Mouse (Mus musculus) hindbrain, embryonic 11.5 days (tissue): ENCODE data around the gene Pex1. TPM values are rescaled to one million over a fixed set of nuclear protein-coding genes. Genes with fewer than 3 reads are reported as not detected.
"Not testable (repeated sequence)": the region's sequence is repeated elsewhere in the genome, so short reads cannot be mapped to it uniquely, and the experiment has no call there.

Experiments used
- ATAC-seq: fragments of 200-750 bp; cut with Nextera tagmentation; 2 replicates; pipeline ENCODE4 v1.8.0; 2017; ENCODE audit warnings: mild to moderate bottlenecking, moderate TSS enrichment, moderate library complexity; ENCODE audit not compliant: low FRiP score
- DNase-seq: peaks from one replicate; pipeline ENCODE4 v3.0.0-alpha.2; 2015; ENCODE audit warnings: low spot score
- H3K27ac ChIP-seq: fragments of 300-500 bp; sonication (generic); 2 replicates; pipeline ENCODE4 v1.5.1; 2014; ENCODE audit warnings: mild to moderate bottlenecking, low read depth, low read length
- H3K27me3 ChIP-seq: fragments of 300-500 bp; sonication (generic); 2 replicates; pipeline ENCODE4 v1.6.1; 2014; ENCODE audit warnings: mild to moderate bottlenecking, low read length, moderate library complexity, mixed read lengths; ENCODE audit not compliant: control insufficient read depth, insufficient read depth
- H3K36me3 ChIP-seq: fragments of 300-500 bp; sonication (generic); 2 replicates; pipeline ENCODE4 v1.6.1; 2014; ENCODE audit warnings: mild to moderate bottlenecking, low read length, moderate library complexity, mixed read lengths; ENCODE audit not compliant: control insufficient read depth, insufficient read depth
- H3K4me1 ChIP-seq: fragments of 300-500 bp; sonication (generic); replicated peaks from 2 replicates; pipeline ENCODE4 v1.6.1; 2014; ENCODE audit warnings: low read length, mixed read lengths; ENCODE audit not compliant: control insufficient read depth, insufficient read depth
- H3K4me2 ChIP-seq: fragments of 300-500 bp; sonication (generic); replicated peaks from 2 replicates; pipeline ENCODE4 v1.6.1; 2014; ENCODE audit warnings: mild to moderate bottlenecking, low read depth, low read length
- H3K4me3 ChIP-seq: fragments of 300-500 bp; sonication (generic); 2 replicates; pipeline ENCODE4 v1.5.1; 2014; ENCODE audit warnings: low read depth, low read length
- H3K9ac ChIP-seq: fragments of 300-500 bp; sonication (generic); 2 replicates; pipeline ENCODE4 v1.6.1; 2014; ENCODE audit warnings: low read depth, low read length
- H3K9me3 ChIP-seq: fragments of 300-500 bp; sonication (generic); 2 replicates; pipeline ENCODE4 v1.6.1; 2016; ENCODE audit warnings: low read length; ENCODE audit not compliant: control insufficient read depth
- WGBS: fragments of 180-500 bp; shearing (Covaris S2); extraction: QIAGEN DNeasy Blood & Tissue Kit; methylation state at CpG from one replicate; pipeline ENCODE4 v1.1.7; 2014; 5-methylcytosine and 5-hydroxymethylcytosine counted together
- polyA plus RNA-seq: library from polyadenylated mRNA; unstranded; fragments of >200 nt; fragmentation: Nextera tagmentation; extraction: Ambion mirVana; gene quantifications from 2 replicates; pipeline ENCODE4 v1.2.1, GENCODE M21; 2014

The Pex1 gene
- polyA plus RNA-seq, 1 experiment from 2014 or later: 18.5 TPM

DNA sequence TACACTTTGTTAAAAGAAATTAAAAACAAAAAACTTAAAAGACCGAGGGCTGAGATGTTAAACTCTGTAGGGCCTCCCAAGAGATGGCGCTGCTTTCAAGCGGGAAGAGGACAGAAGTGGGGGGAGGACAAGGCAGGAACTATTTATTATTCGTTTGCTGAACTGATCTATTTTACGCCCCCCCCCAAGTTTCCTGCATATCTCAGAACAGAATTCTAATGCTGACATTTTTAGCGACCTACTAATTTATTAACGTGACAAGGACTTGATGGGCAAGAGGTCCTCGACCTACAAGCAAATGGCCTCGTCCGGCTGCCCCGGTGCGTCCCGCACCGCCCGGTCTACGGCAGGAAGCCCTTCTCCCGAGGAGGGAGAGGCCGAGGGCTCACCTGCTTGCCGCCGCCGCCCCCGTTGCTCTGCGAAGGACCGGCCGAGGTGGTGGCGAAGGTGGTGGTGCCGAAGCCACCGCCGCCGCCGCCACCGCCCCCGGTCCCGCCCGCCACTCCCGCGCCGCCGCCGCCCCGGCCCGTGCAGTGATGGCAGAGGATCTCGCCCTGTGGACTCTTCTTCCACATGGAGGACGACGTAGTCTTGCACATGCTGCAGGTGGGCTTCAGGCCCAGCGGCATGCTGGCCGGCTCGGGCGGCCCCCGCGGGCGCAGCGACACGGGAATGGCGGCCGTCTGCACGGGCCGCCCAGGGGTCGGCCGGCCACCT is 51.3 kb downstream of the Pex1 start:
- no peaks in the 10 kb centered on the region for H3K9me3 ChIP-seq
- H3K4me1 ChIP-seq: no peaks in the 10 kb centered on the region
- H3K27me3 ChIP-seq: no peaks in the 10 kb centered on the region
- H3K9ac ChIP-seq: peak overlapping the region; percentile 93
- peak overlapping the region; percentile 88 for H3K27ac ChIP-seq
- peak overlapping the region; percentile 56 for H3K4me2 ChIP-seq
- no peaks in the 10 kb centered on the region for H3K36me3 ChIP-seq
- ATAC-seq (peak; percentile 58), DNase-seq (peak; percentile 64)
- under 1% methylated on average over 44 of the region's 60 CpGs for WGBS
- H3K4me3 ChIP-seq: peak overlapping the region; percentile 95

DNA sequence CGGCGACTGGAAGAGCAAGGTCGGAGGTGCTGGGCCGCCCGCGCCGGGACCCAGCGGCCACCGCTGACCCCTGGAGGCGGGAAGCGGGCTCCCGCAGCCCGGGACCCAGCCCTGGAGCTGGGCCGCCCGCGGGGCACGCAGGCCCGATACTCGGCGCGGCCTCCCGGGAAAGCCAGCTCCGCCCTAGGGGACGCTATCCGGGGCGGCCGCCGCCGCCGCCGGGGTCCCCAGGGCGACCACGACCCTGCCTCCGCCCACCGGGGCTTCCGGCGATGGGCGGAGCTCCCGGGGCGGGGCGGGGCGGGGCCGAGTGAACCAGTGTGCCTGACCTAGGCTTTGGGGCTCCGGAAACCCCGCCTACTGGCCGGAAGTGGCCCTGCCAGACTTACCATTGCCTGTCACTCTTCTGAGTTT is 51.8 kb downstream of the Pex1 start:
- Histone ChIP-seq H3K36me3 (no peaks in the 10 kb centered on the region), H3K4me2 (peak overlapping the region; percentile 56), H3K9ac (peak overlapping the region; percentile 93), H3K4me3 (peak overlapping the region; percentile 95), H3K9me3 (no peaks in the 10 kb centered on the region), H3K27ac (peak overlapping the region; percentile 88), H3K27me3 (no peaks in the 10 kb centered on the region), H3K4me1 (no peaks in the 10 kb centered on the region)
- 2% methylated on average over 20 of the region's 46 CpGs for WGBS
- ATAC-seq: peak; percentile 98
- peak; percentile 93 for DNase-seq

DNA sequence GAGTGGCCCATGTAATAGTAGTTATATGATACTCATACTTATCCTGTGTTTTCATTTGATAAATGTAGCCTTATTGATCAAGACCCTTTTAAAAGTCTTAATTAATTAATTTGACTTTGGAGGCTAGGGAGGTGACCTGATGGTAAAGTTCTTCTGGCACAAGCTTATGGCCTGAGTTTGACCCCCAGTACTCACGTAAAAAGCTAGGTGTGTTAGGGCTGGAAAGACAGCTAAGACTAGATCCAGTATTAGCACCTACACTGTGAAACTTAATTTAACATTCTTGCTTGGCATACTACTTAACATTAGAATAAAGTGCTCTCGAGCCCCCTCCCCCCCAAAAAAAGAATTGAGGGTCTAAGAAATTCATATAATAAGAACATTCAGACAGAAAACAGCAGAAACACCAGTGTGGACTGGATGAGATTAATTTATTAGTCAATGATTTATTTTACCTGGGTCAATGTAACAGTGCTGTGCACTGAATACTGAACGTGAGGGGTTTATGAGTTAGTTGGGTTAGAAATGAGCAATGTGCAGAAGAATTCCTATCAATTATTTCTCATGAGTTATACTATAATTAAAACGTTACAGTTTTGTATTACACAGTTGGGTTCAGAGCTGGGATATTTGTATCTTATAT is 52.5 kb downstream of the Pex1 start:
- Histone ChIP-seq H3K36me3 (no peaks in the 10 kb centered on the region), H3K27ac (no peak overlapping the region), H3K4me3 (no peak overlapping the region; the same call in 1 of the 2 replicates), H3K9me3 (no peaks in the 10 kb centered on the region), H3K4me1 (no peaks in the 10 kb centered on the region), H3K4me2 (no peak overlapping the region), H3K9ac (no peak overlapping the region), H3K27me3 (no peaks in the 10 kb centered on the region)
- ATAC-seq: peak; percentile 62
- WGBS: 54% methylated on average over 4 of the region's 4 CpGs
- DNase-seq: no peak

DNA sequence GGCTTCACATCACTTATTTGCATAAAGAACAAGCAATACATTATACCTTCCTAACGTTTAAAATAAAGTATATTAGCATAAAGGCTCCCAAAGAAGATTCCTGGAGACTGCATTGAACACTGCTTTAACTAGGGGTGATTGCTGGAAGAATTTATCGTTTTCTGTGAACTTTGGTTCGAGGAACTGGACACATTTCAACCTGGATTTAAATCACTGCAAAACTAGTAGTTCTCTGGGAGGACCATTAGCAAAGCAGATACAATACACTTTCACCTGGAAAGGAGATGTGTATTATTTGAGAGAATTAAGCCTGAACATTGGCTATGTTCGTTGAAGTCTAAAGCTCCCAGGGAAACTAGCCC is 53.0 kb downstream of the Pex1 start:
- Histone ChIP-seq H3K36me3 (no peaks in the 10 kb centered on the region), H3K4me3 (no peak overlapping the region), H3K9ac (no peak overlapping the region), H3K4me1 (no peaks in the 10 kb centered on the region), H3K27me3 (no peaks in the 10 kb centered on the region), H3K27ac (no peak overlapping the region), H3K9me3 (no peaks in the 10 kb centered on the region), H3K4me2 (no peak overlapping the region)
- ATAC-seq (no peak), DNase-seq (no peak)
- WGBS: 74% methylated on average over 4 of the region's 4 CpGs

DNA sequence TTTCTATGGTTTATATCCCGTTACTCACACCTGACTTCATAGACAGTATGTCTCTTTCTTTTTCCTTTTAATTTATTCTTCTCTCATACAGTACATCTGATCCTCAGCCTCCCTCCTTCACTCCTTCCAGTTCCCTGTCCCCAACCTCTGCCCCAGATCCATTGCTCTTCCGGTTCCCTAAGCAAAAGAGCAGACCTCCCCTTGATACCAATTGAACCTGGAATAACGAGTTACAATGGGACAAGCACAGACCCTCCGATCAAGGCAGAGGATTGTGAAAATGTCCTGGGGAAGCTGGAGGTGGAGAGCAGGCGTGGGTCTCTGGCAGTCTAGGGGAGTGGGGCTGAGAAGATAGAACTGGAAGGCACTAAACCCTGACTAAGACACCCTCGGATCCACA is 55.0 kb downstream of the Pex1 start, which contains the start of gene Tmbim7:
Tmbim7 (plus strand) TSS at position 301 of the 400 bp plus-strand sequence.
- Histone ChIP-seq H3K4me2 (no peak within 1 kb of the TSS), H3K4me1 (no peaks in the 10 kb centered on the region), H3K9me3 (no peaks in the 10 kb centered on the region), H3K36me3 (no peaks in the 10 kb centered on the region), H3K9ac (no peak within 1 kb of the TSS), H3K27ac (no peak within 1 kb of the TSS), H3K4me3 (no peak within 1 kb of the TSS), H3K27me3 (no peaks in the 10 kb centered on the region)
- WGBS: 87% methylated on average over 6 of the region's 6 CpGs
- no peak for DNase-seq
- no peak for ATAC-seq

DNA sequence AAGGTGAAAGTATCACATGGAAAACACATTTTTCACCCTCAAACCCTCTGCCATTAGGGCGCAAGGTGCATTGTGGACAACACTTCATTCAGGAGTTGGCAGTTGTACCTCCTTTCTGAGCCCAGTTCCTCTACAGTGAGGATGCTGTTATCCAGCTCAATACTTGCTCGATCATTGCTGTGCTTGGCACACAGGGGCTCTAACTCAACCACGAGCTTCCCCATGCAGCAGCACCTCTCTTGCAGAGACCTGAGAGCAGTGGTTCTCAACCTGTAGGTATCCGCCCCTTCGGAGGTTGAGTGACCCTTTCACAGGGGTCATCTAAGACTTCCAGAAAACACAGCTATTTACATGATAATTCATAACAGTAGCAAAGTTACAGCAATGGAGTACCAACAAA is 55.8 kb downstream of the Pex1 start:
- Histone ChIP-seq H3K4me2 (no peak overlapping the region), H3K36me3 (no peaks in the 10 kb centered on the region), H3K4me3 (no peak overlapping the region), H3K4me1 (no peaks in the 10 kb centered on the region), H3K9me3 (no peaks in the 10 kb centered on the region), H3K9ac (no peak overlapping the region), H3K27ac (no peak overlapping the region), H3K27me3 (no peaks in the 10 kb centered on the region)
- 87% methylated on average over 5 of the region's 5 CpGs for WGBS
- DNase-seq: no peak
- ATAC-seq: no peak

DNA sequence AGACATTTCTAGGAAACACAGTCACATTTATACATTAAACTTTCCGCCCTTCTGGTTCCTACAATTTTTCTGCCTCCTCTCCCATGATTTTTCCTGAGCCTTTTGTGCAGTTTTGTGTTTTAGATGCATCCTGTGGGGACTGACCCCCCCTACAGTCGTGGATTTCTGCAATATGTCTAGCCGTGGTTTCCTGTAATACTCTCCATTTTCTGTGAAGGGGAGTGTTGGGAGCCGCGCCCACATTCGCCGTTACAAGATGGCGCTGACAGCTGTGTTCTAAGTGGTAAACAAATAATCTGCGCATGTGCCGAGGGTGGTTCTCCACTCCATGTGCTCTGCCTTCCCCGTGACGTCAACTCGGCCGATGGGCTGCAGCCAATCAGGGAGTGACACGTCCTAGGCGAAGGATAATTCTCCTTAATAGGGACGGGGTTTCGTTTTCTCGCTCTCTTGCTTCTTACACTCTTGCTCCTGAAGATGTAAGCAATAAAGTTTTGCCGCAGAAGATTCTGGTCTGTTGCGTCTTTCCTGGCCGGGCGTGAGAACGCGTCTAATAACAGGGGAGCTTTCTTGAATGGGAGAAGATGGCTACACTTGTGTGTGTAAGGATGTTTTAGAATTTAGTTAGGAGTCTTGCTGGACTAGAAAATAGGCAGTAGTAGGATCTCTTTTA is 57.2 kb downstream of the Pex1 start:
- H3K4me1 ChIP-seq, H3K9me3 ChIP-seq, H3K4me2 ChIP-seq, H3K27me3 ChIP-seq, H3K36me3 ChIP-seq, H3K4me3 ChIP-seq, DNase-seq, ATAC-seq, H3K27ac ChIP-seq, H3K9ac ChIP-seq: not testable (repeated sequence)
- WGBS: 95% methylated on average over 14 of the region's 25 CpGs

DNA sequence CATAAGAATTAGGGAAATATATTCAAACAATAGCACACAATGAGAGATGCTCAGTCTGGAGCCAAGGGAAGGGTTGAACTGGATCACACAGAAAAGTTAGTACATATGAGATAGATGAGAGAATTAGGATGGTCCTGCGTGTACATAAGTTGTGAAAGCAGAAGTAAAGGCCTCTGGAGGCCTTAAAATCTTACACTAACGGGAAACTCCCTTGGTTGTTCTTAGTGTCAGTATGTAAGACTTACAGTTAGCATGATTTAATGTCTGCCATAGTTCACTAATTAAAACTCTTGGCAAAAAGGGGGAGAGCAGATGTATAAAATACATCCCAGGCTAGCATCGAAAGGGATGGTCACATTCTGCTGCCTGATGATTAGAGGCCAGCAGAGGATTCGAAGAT is 57.9 kb downstream of the Pex1 start:
- WGBS: 92% methylated on average over 4 of the region's 4 CpGs

More for the DNA sequence above, 57.9 kb downstream of the Pex1 start:
- ATAC-seq (no peak), DNase-seq (no peak)
- Histone ChIP-seq H3K27ac (no peak overlapping the region), H3K4me2 (no peak overlapping the region), H3K4me3 (no peak overlapping the region), H3K9me3 (no peaks in the 10 kb centered on the region), H3K36me3 (no peaks in the 10 kb centered on the region), H3K4me1 (no peaks in the 10 kb centered on the region), H3K27me3 (no peaks in the 10 kb centered on the region), H3K9ac (no peak overlapping the region)
